Mouse (Mus musculus): ENCODE results near the gene Fat1. TPM values are rescaled to one million over a fixed set of nuclear protein-coding genes. Genes with fewer than 3 reads are reported as not detected.
A peak's percentile ranks its signal among the peaks of the same experiment; 100 is the strongest.

Gene Fat1
- polyA plus RNA-seq, 1 experiment from 2014 or later, result 21.3 TPM

- Histone ChIP-seq H3K36me3 (no peaks in the 10 kb centered on the region), H3K4me1 (replicated peaks) (0 out of 2 replicates have a peak, but pooled peaks cover 5% of the 10 kb centered on the region), H3K27me3 (replicated peaks) (no peaks in the 10 kb centered on the region), H3K4me2 (peak overlapping the region; percentile 82), H3K4me3 (peak overlapping the region; percentile 77), H3K9me3 (replicated peaks) (0 out of 2 replicates have a peak, but pooled peaks cover 2% of the 10 kb centered on the region), H3K9ac (peak overlapping the region; percentile 87), H3K27ac (ENCODE audit: poor library complexity, severe bottlenecking) (peak overlapping the region; percentile 92; the same call in 1 of the 2 replicates)
- 3% methylated on average over 13 of the region's 13 CpGs for WGBS
- no peak for ATAC-seq (ENCODE audit: insufficient number of reproducible peaks, low FRiP score)
These were observed 831 bp upstream of the Fat1 start for GRCm38 (mm10) chr8:44934416-44934815.

- Histone ChIP-seq H3K27ac (ENCODE audit: poor library complexity, severe bottlenecking) (peak overlapping the region; percentile 92), H3K36me3 (0 out of 2 replicates have a peak, but pooled peaks cover under 1% of the 10 kb centered on the region), H3K4me3 (peak overlapping the region; percentile 77), H3K27me3 (replicated peaks) (no peaks in the 10 kb centered on the region), H3K9me3 (replicated peaks) (no peaks in the 10 kb centered on the region), H3K4me1 (replicated peaks) (0 out of 2 replicates have a peak, but pooled peaks cover 5% of the 10 kb centered on the region), H3K9ac (peak overlapping the region; percentile 87), H3K4me2 (peak overlapping the region; percentile 82)
- WGBS, result under 1% methylated on average over 24 of the region's 24 CpGs
- peak; percentile 62 for ATAC-seq (ENCODE audit: insufficient number of reproducible peaks, low FRiP score)
These were observed 494 bp downstream of the Fat1 start for GRCm38 (mm10) chr8:44935741-44936140.

- peaks cover 7% of the 10 kb centered on the region; the same call in 1 of the 2 replicates for H3K36me3 ChIP-seq
- H3K9me3 ChIP-seq (replicated peaks), result no peaks in the 10 kb centered on the region
- H3K27me3 ChIP-seq (replicated peaks), result no peaks in the 10 kb centered on the region
- 0 out of 2 replicates have a peak, but pooled peaks cover 12% of the 10 kb centered on the region for H3K4me1 ChIP-seq (replicated peaks)
- peak overlapping the region; percentile 92 for H3K27ac ChIP-seq (ENCODE audit: poor library complexity, severe bottlenecking)
- H3K4me3 ChIP-seq, result peak overlapping the region; percentile 77
- ATAC-seq (ENCODE audit: insufficient number of reproducible peaks, low FRiP score), result no peak
- WGBS, result under 1% methylated on average over 16 of the region's 16 CpGs
- peak overlapping the region; percentile 82 for H3K4me2 ChIP-seq
- peak overlapping the region; percentile 87 for H3K9ac ChIP-seq
These were observed 1.3 kb downstream of the Fat1 start for GRCm38 (mm10) chr8:44936481-44936961.

GRCm38 (mm10) chr8:44937141-44937825, 2.0 kb downstream of the Fat1 start:
- Histone ChIP-seq H3K4me2 (peak overlapping the region; percentile 82), H3K4me3 (peak overlapping the region; percentile 77)

GRCm38 (mm10) chr8:44937905-44938642, 2.8 kb downstream of the Fat1 start:
- ATAC-seq (ENCODE audit: insufficient number of reproducible peaks, low FRiP score), result peak; percentile 89
- WGBS, result under 1% methylated on average over 77 of the region's 87 CpGs

More at GRCm38 (mm10) chr8:44937141-44937825, 2.0 kb downstream of the Fat1 start:
- 0 out of 2 replicates have a peak, but pooled peaks cover 12% of the 10 kb centered on the region for H3K4me1 ChIP-seq (replicated peaks)
- under 1% methylated on average over 34 of the region's 34 CpGs for WGBS
- 0 out of 2 replicates have a peak, but pooled peaks have one; percentile 1 for ATAC-seq (ENCODE audit: insufficient number of reproducible peaks, low FRiP score)
- peak overlapping the region; percentile 87 for H3K9ac ChIP-seq
- H3K27ac ChIP-seq (ENCODE audit: poor library complexity, severe bottlenecking), result peak overlapping the region; percentile 92
- no peaks in the 10 kb centered on the region for H3K9me3 ChIP-seq (replicated peaks)
- H3K36me3 ChIP-seq, result peaks cover 7% of the 10 kb centered on the region; the same call in 1 of the 2 replicates
- H3K27me3 ChIP-seq (replicated peaks), result no peaks in the 10 kb centered on the region

GRCm38 (mm10) chr8:44938643-44938979, 3.4 kb downstream of the Fat1 start:
- under 1% methylated on average over 12 of the region's 12 CpGs for WGBS

More at GRCm38 (mm10) chr8:44937905-44938642, 2.8 kb downstream of the Fat1 start:
- H3K36me3 ChIP-seq, result peaks cover 7% of the 10 kb centered on the region; the same call in 1 of the 2 replicates
- H3K4me2 ChIP-seq, result peak overlapping the region; percentile 82
- peak overlapping the region; percentile 77 for H3K4me3 ChIP-seq
- H3K9ac ChIP-seq, result peak overlapping the region; percentile 87
- H3K27me3 ChIP-seq (replicated peaks), result no peaks in the 10 kb centered on the region
- H3K9me3 ChIP-seq (replicated peaks), result no peaks in the 10 kb centered on the region
- H3K27ac ChIP-seq (ENCODE audit: poor library complexity, severe bottlenecking), result peak overlapping the region; percentile 92
- H3K4me1 ChIP-seq (replicated peaks), result 0 out of 2 replicates have a peak, but pooled peaks cover 17% of the 10 kb centered on the region

GRCm38 (mm10) chr8:44945577-44945976, 10.3 kb downstream of the Fat1 start:
- Histone ChIP-seq H3K9ac (no peak overlapping the region), H3K4me1 (replicated peaks) (peaks cover 24% of the 10 kb centered on the region), H3K9me3 (replicated peaks) (no peaks in the 10 kb centered on the region), H3K27me3 (replicated peaks) (no peaks in the 10 kb centered on the region), H3K36me3 (peaks cover 24% of the 10 kb centered on the region), H3K27ac (ENCODE audit: poor library complexity, severe bottlenecking) (no peak overlapping the region), H3K4me3 (no peak overlapping the region), H3K4me2 (no peak overlapping the region)
- WGBS, result 86% methylated on average over 4 of the region's 4 CpGs
- no peak for ATAC-seq (ENCODE audit: insufficient number of reproducible peaks, low FRiP score)

More at GRCm38 (mm10) chr8:44938643-44938979, 3.4 kb downstream of the Fat1 start:
- H3K27ac ChIP-seq (ENCODE audit: poor library complexity, severe bottlenecking), result peak overlapping the region; percentile 92
- ATAC-seq (ENCODE audit: insufficient number of reproducible peaks, low FRiP score), result no peak
- no peaks in the 10 kb centered on the region for H3K9me3 ChIP-seq (replicated peaks)
- H3K36me3 ChIP-seq, result peaks cover 7% of the 10 kb centered on the region; the same call in 1 of the 2 replicates
- H3K4me3 ChIP-seq, result peak overlapping the region; percentile 77
- H3K4me2 ChIP-seq, result peak overlapping the region; percentile 82
- H3K27me3 ChIP-seq (replicated peaks), result no peaks in the 10 kb centered on the region
- 0 out of 2 replicates have a peak, but pooled peaks cover 17% of the 10 kb centered on the region for H3K4me1 ChIP-seq (replicated peaks)
- peak overlapping the region; percentile 87 for H3K9ac ChIP-seq

- Histone ChIP-seq H3K4me2 (peak overlapping the region; percentile 11; the same call in 1 of the 2 replicates), H3K36me3 (peaks cover 46% of the 10 kb centered on the region), H3K27ac (ENCODE audit: poor library complexity, severe bottlenecking) (peak overlapping the region; percentile 18; the same call in 1 of the 2 replicates), H3K4me1 (replicated peaks) (peaks cover 12% of the 10 kb centered on the region), H3K9ac (peak overlapping the region; percentile 48; the same call in 1 of the 2 replicates), H3K9me3 (replicated peaks) (0 out of 2 replicates have a peak, but pooled peaks cover 3% of the 10 kb centered on the region), H3K4me3 (no peak overlapping the region), H3K27me3 (replicated peaks) (no peaks in the 10 kb centered on the region)
- no peak for ATAC-seq (ENCODE audit: insufficient number of reproducible peaks, low FRiP score)
- WGBS, result 52% methylated on average over 9 of the region's 9 CpGs
These were observed 13.3 kb downstream of the Fat1 start for GRCm38 (mm10) chr8:44948597-44948996.

- H3K27me3 ChIP-seq (replicated peaks), result no peaks in the 10 kb centered on the region
- H3K9me3 ChIP-seq (replicated peaks), result no peaks in the 10 kb centered on the region
- peaks cover 41% of the 10 kb centered on the region for H3K36me3 ChIP-seq
- H3K27ac ChIP-seq (ENCODE audit: poor library complexity, severe bottlenecking), result peak overlapping the region; percentile 88
- WGBS, result 27% methylated on average over 10 of the region's 10 CpGs
- H3K9ac ChIP-seq, result no peak overlapping the region
- H3K4me1 ChIP-seq (replicated peaks), result peaks cover 60% of the 10 kb centered on the region
- ATAC-seq (ENCODE audit: insufficient number of reproducible peaks, low FRiP score), result peak; percentile 46; the same call in 1 of the 2 replicates
- H3K4me2 ChIP-seq, result no peak overlapping the region
- H3K4me3 ChIP-seq, result no peak overlapping the region
These were observed 25.2 kb downstream of the Fat1 start for GRCm38 (mm10) chr8:44960455-44960854.

- H3K9ac ChIP-seq, result no peak overlapping the region; the same call in 1 of the 2 replicates
- WGBS, result 54% methylated on average over 5 of the region's 5 CpGs
- H3K27me3 ChIP-seq (replicated peaks), result no peaks in the 10 kb centered on the region
- peak; percentile 6; the same call in 1 of the 2 replicates for ATAC-seq (ENCODE audit: insufficient number of reproducible peaks, low FRiP score)
- H3K4me2 ChIP-seq, result no peak overlapping the region
- peaks cover 41% of the 10 kb centered on the region for H3K36me3 ChIP-seq
- H3K27ac ChIP-seq (ENCODE audit: poor library complexity, severe bottlenecking), result peak overlapping the region; percentile 88
- no peaks in the 10 kb centered on the region for H3K9me3 ChIP-seq (replicated peaks)
- H3K4me1 ChIP-seq (replicated peaks), result peaks cover 64% of the 10 kb centered on the region
- no peak overlapping the region for H3K4me3 ChIP-seq
These were observed 25.7 kb downstream of the Fat1 start for GRCm38 (mm10) chr8:44960906-44961305.

Data from heart, embryonic 12.5 days (tissue).